Mouse (Mus musculus): ENCODE results near the gene Josd2.

DNA sequence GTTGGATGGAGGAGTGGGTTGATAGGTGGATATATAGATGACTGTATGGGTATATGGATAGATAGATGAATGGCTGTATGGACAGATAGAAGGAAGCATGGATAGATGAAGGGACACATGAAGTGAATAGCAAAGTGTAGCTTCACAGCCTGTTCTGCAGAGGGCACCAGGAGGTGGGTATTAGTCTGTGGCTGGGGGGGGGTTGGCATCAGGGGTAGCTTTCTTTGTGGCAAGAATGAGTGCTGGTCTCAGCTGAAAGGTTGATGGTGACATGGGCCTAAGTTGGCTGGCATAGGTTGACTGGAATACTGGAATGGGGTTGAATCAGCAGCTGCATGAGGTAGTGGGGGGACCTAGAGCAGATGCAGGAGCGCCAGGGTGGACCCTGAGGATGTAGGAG lies 26.6 kb upstream of the Josd2 start:
- no peak for TF ChIP-seq RCOR1 (conservative IDR thresholded peaks at IDR 0.05; ENCODE audit: low read depth, low read length)
- no peak for TF ChIP-seq POLR2A (IDR thresholded peaks at IDR 0.05; ENCODE audit: low read depth, low read length)
- no peak for TF ChIP-seq CHD1 (IDR thresholded peaks at IDR 0.05; ENCODE audit: low read depth, low read length)
- TF ChIP-seq CTCF (conservative IDR thresholded peaks at IDR 0.05 in 1 of 2, IDR thresholded peaks at IDR 0.05 in 1 of 2; ENCODE audit: low read depth in 2 of 2, low read length in 2 of 2) = no peak
- TF ChIP-seq USF1 (IDR thresholded peaks at IDR 0.05; ENCODE audit: low read depth, low read length) = no peak
- no peak for TF ChIP-seq USF2 (conservative IDR thresholded peaks at IDR 0.05; ENCODE audit: low read depth, low read length)
- no peak for TF ChIP-seq BHLHE40 (IDR thresholded peaks at IDR 0.05; ENCODE audit: low read depth, low read length)
- no peak for TF ChIP-seq MYC (IDR thresholded peaks at IDR 0.05; ENCODE audit: low read depth, low read length)
- no peak for TF ChIP-seq SMC3 (IDR thresholded peaks at IDR 0.05; ENCODE audit: low read depth, low read length)
- TF ChIP-seq MEF2A (IDR thresholded peaks at IDR 0.05; ENCODE audit: borderline replicate concordance, low read depth, low read length) = no peak
- no peak for TF ChIP-seq E2F4 (IDR thresholded peaks at IDR 0.05; ENCODE audit: insufficient replicate concordance, low read depth, low read length)
- TF ChIP-seq NRF1 (IDR thresholded peaks at IDR 0.05; ENCODE audit: low read depth, low read length) = no peak
- TF ChIP-seq ZC3H11A (IDR thresholded peaks at IDR 0.05; ENCODE audit: low read depth, low read length) = no peak

Measured in CH12.LX (cell line).